Mouse (Mus musculus): ENCODE measurements around the gene Dnah2. TPM values are rescaled to one million over a fixed set of nuclear protein-coding genes. Genes with fewer than 3 reads are reported as not detected.
A peak's percentile ranks its signal among the peaks of the same experiment; 100 is the strongest.

The Dnah2 gene
- polyA plus RNA-seq, 1 experiment from 2014 or later = 2.6 TPM

DNA sequence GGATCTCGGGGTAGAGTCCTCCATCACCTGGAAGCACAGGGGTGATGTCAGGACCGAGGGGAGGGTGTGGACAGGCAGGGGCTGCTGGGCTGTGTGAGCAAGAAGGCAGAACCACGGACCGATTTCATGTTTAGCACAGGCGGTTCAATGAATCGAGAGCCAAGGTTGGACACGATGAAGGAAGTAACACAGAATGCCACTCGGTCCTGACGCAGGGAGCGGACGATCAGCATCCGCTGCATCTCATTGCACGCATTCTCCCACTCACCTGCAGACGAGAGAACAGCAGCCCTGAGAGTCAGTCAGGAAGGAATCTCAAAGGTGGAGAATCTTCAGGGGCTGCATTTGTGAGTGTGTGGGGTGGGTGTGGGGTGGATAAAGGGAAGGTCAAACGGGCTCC is 118.3 kb downstream of the Dnah2 start:
- Histone ChIP-seq H3K27ac (ENCODE audit: low read depth, low read length) (no peak overlapping the region), H3K4me2 (ENCODE audit: low read depth, low read length, severe bottlenecking) (no peak overlapping the region), H3K9ac (ENCODE audit: low read length) (no peak overlapping the region), H3K4me1 (replicated peaks; ENCODE audit: control insufficient read depth, insufficient read depth, low read length) (no peaks in the 10 kb centered on the region), H3K4me3 (ENCODE audit: low read depth, low read length) (no peak overlapping the region), H3K27me3 (ENCODE audit: control insufficient read depth, insufficient read depth, low read length) (no peaks in the 10 kb centered on the region), H3K36me3 (ENCODE audit: control insufficient read depth, insufficient read depth, low read length) (no peaks in the 10 kb centered on the region), H3K9me3 (ENCODE audit: control insufficient read depth, low read length) (no peaks in the 10 kb centered on the region)
- WGBS = 90% methylated on average over 15 of the region's 15 CpGs
- DNase-seq (ENCODE audit: low spot score) = no peak
- no peak for ATAC-seq (replicated peaks; ENCODE audit: low FRiP score)

DNA sequence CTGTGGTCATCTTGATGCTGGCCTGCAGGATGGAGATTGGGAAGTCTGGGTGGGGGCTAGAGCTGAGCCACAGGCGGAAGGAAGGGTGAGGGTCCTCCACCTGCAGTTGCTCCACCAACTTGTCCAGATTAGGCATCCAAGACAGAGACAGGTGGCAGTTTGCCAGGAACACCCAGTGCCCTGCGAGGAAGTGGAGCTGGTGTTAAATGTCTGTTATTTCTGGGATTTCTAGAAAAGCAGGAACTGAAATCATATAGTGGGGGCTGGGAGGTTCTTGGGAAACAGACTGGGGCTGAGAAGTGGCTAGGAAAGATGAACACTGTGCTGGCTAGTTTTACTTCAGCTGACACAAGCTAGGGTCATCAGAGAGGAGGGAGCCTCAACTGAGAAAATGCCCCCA is 119.6 kb downstream of the Dnah2 start:
- H3K4me1 ChIP-seq (replicated peaks; ENCODE audit: control insufficient read depth, insufficient read depth, low read length) = no peaks in the 10 kb centered on the region
- no peaks in the 10 kb centered on the region for H3K36me3 ChIP-seq (ENCODE audit: control insufficient read depth, insufficient read depth, low read length)
- DNase-seq (ENCODE audit: low spot score) (no peak), ATAC-seq (replicated peaks; ENCODE audit: low FRiP score) (no peak)
- H3K4me2 ChIP-seq (ENCODE audit: low read depth, low read length, severe bottlenecking) = no peak overlapping the region
- no peak overlapping the region for H3K9ac ChIP-seq (ENCODE audit: low read length)
- H3K27me3 ChIP-seq (ENCODE audit: control insufficient read depth, insufficient read depth, low read length) = no peaks in the 10 kb centered on the region
- 65% methylated on average over 2 of the region's 2 CpGs for WGBS
- no peaks in the 10 kb centered on the region for H3K9me3 ChIP-seq (ENCODE audit: control insufficient read depth, low read length)
- H3K4me3 ChIP-seq (ENCODE audit: low read depth, low read length) = no peak overlapping the region
- H3K27ac ChIP-seq (ENCODE audit: low read depth, low read length) = no peak overlapping the region

DNA sequence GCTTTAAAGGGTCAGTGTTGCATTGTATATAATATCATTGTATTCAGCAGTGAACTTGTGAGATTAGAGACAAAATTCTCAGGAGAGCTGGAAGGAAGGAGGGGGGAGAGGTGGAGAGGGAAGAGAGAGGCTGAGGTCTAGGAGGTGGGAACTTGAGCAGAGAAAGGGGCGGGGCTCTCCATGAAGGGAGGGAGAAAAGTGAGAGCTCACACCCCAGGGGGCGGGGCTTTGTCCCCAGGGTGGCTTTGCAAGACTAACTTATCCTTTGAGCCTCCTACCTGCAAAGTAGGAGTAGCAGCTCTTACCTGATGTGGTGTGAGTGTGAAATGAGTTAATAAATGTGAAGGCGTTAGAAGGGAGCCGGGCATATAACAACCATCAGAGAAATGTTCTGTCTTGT is 120.2 kb downstream of the Dnah2 start:
- no peaks in the 10 kb centered on the region for H3K4me1 ChIP-seq (replicated peaks; ENCODE audit: control insufficient read depth, insufficient read depth, low read length)
- ATAC-seq (replicated peaks; ENCODE audit: low FRiP score) = no peak
- WGBS = 30% methylated on average over 4 of the region's 4 CpGs
- no peak for DNase-seq (ENCODE audit: low spot score)
- H3K27ac ChIP-seq (ENCODE audit: low read depth, low read length) = no peak overlapping the region
- no peaks in the 10 kb centered on the region for H3K27me3 ChIP-seq (ENCODE audit: control insufficient read depth, insufficient read depth, low read length)
- H3K9me3 ChIP-seq (ENCODE audit: control insufficient read depth, low read length) = no peaks in the 10 kb centered on the region
- no peak overlapping the region for H3K4me3 ChIP-seq (ENCODE audit: low read depth, low read length)
- no peaks in the 10 kb centered on the region for H3K36me3 ChIP-seq (ENCODE audit: control insufficient read depth, insufficient read depth, low read length)
- no peak overlapping the region for H3K9ac ChIP-seq (ENCODE audit: low read length)
- H3K4me2 ChIP-seq (ENCODE audit: low read depth, low read length, severe bottlenecking) = no peak overlapping the region

DNA sequence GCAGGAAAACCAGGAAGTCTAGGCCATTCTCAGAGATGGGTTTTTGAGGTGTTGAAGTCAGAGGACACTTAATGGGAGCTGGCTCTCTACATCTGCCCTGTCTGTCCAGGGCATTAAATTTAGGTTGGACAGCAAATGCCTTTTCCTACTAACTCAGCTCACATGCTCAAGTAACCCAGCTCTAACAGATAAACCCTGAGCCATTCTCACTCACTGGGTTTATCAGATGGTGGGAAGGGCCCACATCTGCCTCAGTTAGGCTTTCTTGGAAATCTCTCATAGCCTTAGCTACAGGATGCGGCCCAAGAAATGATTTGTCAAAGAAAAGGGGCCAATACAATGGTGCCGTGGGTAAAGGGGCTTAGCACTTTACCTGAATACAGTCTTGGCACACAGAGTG is 122.7 kb downstream of the Dnah2 start:
- no peak overlapping the region for H3K27ac ChIP-seq (ENCODE audit: low read depth, low read length)
- DNase-seq (ENCODE audit: low spot score) (no peak), ATAC-seq (replicated peaks; ENCODE audit: low FRiP score) (no peak)
- 86% methylated on average over 2 of the region's 2 CpGs for WGBS
- H3K4me1 ChIP-seq (replicated peaks; ENCODE audit: control insufficient read depth, insufficient read depth, low read length) = 0 out of 2 replicates have a peak, but pooled peaks cover under 1% of the 10 kb centered on the region
- H3K4me2 ChIP-seq (ENCODE audit: low read depth, low read length, severe bottlenecking) = no peak overlapping the region
- no peak overlapping the region for H3K9ac ChIP-seq (ENCODE audit: low read length)
- no peaks in the 10 kb centered on the region for H3K9me3 ChIP-seq (ENCODE audit: control insufficient read depth, low read length)
- no peaks in the 10 kb centered on the region for H3K36me3 ChIP-seq (ENCODE audit: control insufficient read depth, insufficient read depth, low read length)
- no peak overlapping the region for H3K4me3 ChIP-seq (ENCODE audit: low read depth, low read length)
- H3K27me3 ChIP-seq (ENCODE audit: control insufficient read depth, insufficient read depth, low read length) = peaks cover 9% of the 10 kb centered on the region

DNA sequence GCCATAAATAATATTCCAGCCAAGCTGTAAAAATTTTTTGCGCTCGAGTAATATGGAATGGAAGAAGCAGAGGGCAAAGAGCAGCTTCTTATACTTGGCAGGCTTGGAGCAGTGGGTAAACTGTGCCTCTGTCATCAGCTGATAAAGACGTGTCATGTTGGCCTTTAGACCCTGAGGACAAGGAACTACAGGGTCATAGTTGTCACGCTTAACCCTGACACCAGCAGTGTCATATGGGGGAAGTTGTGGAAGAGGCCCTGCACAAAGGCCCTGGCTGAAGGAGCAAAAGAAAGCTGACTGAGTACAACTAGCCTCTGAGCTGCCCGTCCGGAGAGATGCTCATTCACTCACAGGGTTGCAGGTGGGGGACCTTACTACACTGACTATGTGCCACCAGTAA is 125.0 kb downstream of the Dnah2 start:
- DNase-seq (ENCODE audit: low spot score) (no peak), ATAC-seq (replicated peaks; ENCODE audit: low FRiP score) (no peak)
- H3K27ac ChIP-seq (ENCODE audit: low read depth, low read length) = no peak overlapping the region
- peaks cover 15% of the 10 kb centered on the region for H3K4me1 ChIP-seq (replicated peaks; ENCODE audit: control insufficient read depth, insufficient read depth, low read length)
- H3K4me2 ChIP-seq (ENCODE audit: low read depth, low read length, severe bottlenecking) = no peak overlapping the region
- 81% methylated on average over 6 of the region's 6 CpGs for WGBS
- H3K36me3 ChIP-seq (ENCODE audit: control insufficient read depth, insufficient read depth, low read length) = no peaks in the 10 kb centered on the region
- peaks cover 17% of the 10 kb centered on the region for H3K27me3 ChIP-seq (ENCODE audit: control insufficient read depth, insufficient read depth, low read length)
- no peaks in the 10 kb centered on the region for H3K9me3 ChIP-seq (ENCODE audit: control insufficient read depth, low read length)
- H3K4me3 ChIP-seq (ENCODE audit: low read depth, low read length) = no peak overlapping the region
- no peak overlapping the region for H3K9ac ChIP-seq (ENCODE audit: low read length)

DNA sequence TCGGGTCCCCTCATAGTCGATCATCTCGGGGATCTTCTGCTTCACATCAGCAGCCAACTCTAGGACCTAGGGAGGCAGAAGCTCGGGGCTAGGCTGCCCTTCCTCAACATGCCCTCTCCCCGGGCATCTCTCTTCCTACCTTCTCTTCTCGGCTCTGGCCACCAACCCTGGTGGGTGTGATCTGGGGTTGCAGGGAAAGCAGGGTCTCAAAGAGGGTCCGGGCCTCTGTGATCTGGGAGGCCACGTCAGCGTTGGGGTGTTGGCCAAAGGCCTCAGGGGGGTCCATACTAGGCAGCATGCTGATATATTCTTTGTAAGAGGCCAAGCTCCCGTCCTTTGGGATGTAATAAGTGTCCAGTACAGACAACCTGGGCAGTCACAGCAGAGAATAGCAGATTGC is 126.1 kb downstream of the Dnah2 start:
- Histone ChIP-seq H3K9me3 (ENCODE audit: control insufficient read depth, low read length) (no peaks in the 10 kb centered on the region), H3K4me3 (ENCODE audit: low read depth, low read length) (no peak overlapping the region), H3K27ac (ENCODE audit: low read depth, low read length) (no peak overlapping the region), H3K4me2 (ENCODE audit: low read depth, low read length, severe bottlenecking) (no peak overlapping the region), H3K36me3 (ENCODE audit: control insufficient read depth, insufficient read depth, low read length) (no peaks in the 10 kb centered on the region), H3K27me3 (ENCODE audit: control insufficient read depth, insufficient read depth, low read length) (peaks cover 17% of the 10 kb centered on the region), H3K4me1 (replicated peaks; ENCODE audit: control insufficient read depth, insufficient read depth, low read length) (peaks cover 18% of the 10 kb centered on the region), H3K9ac (ENCODE audit: low read length) (no peak overlapping the region)
- DNase-seq (ENCODE audit: low spot score) = no peak
- WGBS = 93% methylated on average over 10 of the region's 10 CpGs
- ATAC-seq (replicated peaks; ENCODE audit: low FRiP score) = no peak

DNA sequence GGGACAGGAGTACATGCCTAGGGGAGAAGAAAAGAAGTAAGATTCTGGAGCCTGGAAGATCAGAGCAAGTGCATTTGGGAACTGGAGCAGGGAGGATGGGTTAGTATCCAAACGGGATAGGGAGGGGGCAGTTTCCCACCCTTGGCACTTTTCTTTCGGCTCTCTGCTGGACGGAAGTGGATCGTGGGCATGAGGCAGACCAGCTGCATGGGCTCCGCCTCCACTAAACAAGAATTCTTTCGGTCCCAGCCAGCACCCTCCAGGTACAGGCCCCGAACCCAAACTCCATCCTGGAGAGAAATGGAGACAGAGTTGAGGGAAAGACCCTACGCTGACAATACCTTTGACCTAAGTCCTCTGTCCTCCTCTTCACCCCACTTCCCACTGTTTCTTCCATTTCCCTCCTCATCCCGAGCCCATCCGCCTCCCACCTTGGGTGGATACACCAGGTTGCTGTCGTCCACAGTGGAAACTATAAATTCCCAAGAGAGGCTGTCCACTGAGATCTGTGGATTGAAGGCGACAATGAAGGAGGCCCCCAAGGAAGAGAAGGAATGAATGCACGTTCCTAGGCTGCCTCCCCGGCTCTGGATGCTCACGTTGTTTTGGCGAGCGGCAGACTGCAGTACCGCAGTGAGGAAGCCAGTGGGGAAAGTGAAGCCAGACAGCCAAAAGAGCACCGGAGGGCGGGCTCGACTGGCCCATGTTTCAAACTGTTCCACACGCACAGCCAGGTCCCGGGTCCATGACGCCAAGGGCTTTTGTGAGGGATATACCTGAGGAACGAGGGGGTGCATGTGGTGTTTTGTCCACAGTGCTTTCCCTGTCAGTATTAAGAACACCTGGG is 127.6 kb downstream of the Dnah2 start:
- 11% methylated on average over 25 of the region's 25 CpGs for WGBS
- H3K4me3 ChIP-seq (ENCODE audit: low read depth, low read length) = no peak overlapping the region
- H3K9me3 ChIP-seq (ENCODE audit: control insufficient read depth, low read length) = no peaks in the 10 kb centered on the region
- H3K9ac ChIP-seq (ENCODE audit: low read length) = no peak overlapping the region
- no peak for ATAC-seq (replicated peaks; ENCODE audit: low FRiP score)
- H3K27me3 ChIP-seq (ENCODE audit: control insufficient read depth, insufficient read depth, low read length) = peaks cover 17% of the 10 kb centered on the region
- no peak overlapping the region for H3K4me2 ChIP-seq (ENCODE audit: low read depth, low read length, severe bottlenecking)
- no peaks in the 10 kb centered on the region for H3K36me3 ChIP-seq (ENCODE audit: control insufficient read depth, insufficient read depth, low read length)
- no peak overlapping the region for H3K27ac ChIP-seq (ENCODE audit: low read depth, low read length)
- DNase-seq (ENCODE audit: low spot score) = peak; percentile 61
- H3K4me1 ChIP-seq (replicated peaks; ENCODE audit: control insufficient read depth, insufficient read depth, low read length) = peaks cover 21% of the 10 kb centered on the region

DNA sequence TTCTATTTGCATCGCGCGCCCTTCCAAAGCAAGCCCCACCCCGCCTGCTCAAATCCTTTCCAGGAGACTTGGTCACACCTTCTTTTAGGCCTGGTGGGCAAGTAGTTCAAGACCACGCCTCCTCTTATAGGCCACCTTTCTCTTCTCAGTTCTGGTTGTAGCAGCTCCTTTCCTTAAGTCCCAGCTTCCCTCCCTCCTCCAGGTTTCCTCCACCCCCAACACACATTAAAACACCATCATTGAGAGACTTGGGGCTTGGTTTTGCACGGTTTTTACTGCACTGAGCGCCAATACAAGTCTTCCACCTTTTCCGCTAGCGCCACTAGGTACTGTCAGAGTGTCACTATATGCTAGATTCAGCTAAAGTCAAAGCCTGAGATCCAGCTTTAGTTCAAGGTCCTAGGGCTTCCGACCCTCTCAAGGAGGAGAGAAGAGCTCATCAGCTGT is 128.3 kb downstream of the Dnah2 start:
- Histone ChIP-seq H3K4me3 (ENCODE audit: low read depth, low read length) (peak overlapping the region; percentile 81), H3K4me1 (replicated peaks; ENCODE audit: control insufficient read depth, insufficient read depth, low read length) (peaks cover 21% of the 10 kb centered on the region), H3K9me3 (ENCODE audit: control insufficient read depth, low read length) (no peaks in the 10 kb centered on the region), H3K27me3 (ENCODE audit: control insufficient read depth, insufficient read depth, low read length) (peaks cover 17% of the 10 kb centered on the region), H3K36me3 (ENCODE audit: control insufficient read depth, insufficient read depth, low read length) (no peaks in the 10 kb centered on the region), H3K27ac (ENCODE audit: low read depth, low read length) (no peak overlapping the region), H3K9ac (ENCODE audit: low read length) (no peak overlapping the region), H3K4me2 (ENCODE audit: low read depth, low read length, severe bottlenecking) (peak overlapping the region; percentile 99)
- DNase-seq (ENCODE audit: low spot score) = peak; percentile 45
- no peak for ATAC-seq (replicated peaks; ENCODE audit: low FRiP score)
- 10% methylated on average over 10 of the region's 10 CpGs for WGBS

Measured in forebrain, embryonic 11.5 days (tissue).